Mouse (Mus musculus) E14TG2a.4 (cell line): ENCODE measurements around the gene Zfp773.

ENCODE experiments used
- CTCF ChIP-seq: conservative IDR thresholded peaks from 2 replicates; pipeline ENCODE4 v1.5.1; 2014; ENCODE audit warnings: low read length
- NANOG ChIP-seq: IDR thresholded peaks from 2 replicates; pipeline ENCODE4 v1.6.1; 2014; ENCODE audit warnings: borderline replicate concordance, low read length, mixed read lengths
- POU5F1 ChIP-seq: IDR thresholded peaks from 2 replicates; pipeline ENCODE4 v1.6.1; 2014; ENCODE audit warnings: low read length, borderline replicate concordance

DNA sequence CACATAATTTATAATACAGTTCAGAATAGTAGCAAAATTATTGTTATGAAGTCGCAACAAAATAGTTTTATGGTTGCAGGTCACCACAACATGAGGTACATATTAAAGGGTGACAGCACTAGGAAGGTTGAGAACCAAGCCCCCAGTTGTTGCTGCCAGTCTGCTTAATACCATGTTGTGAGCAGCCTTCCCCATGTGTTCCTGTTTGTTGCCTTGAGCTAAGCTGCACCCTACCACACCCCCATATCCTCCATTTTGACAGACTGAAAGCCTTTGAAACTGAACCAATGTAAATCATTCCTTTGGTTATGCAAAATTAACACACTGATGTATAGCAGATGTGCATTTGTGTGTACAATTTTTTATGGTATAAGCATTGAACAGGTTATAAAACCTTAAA is 49.3 kb upstream of the Zfp773 start:
- TF ChIP-seq CTCF (no peak), POU5F1 (no peak), NANOG (no peak)
